Mouse (Mus musculus) liver, embryonic 13.5 days (tissue): ENCODE results near the gene Fam189a1. TPM values are rescaled to one million over a fixed set of nuclear protein-coding genes. Genes with fewer than 3 reads are reported as not detected.

Source experiments
- ATAC-seq: fragments of 200-750 bp; cut with Nextera tagmentation; 2 replicates; pipeline ENCODE4 v1.8.0; 2017; ENCODE audit warnings: low read depth, mild to moderate bottlenecking, moderate number of reproducible peaks, moderate library complexity
- DNase-seq: peaks from one replicate; pipeline ENCODE4 v3.0.0; 2022
- H3K27ac ChIP-seq: fragments of 300-500 bp; sonication (generic); 2 replicates; pipeline ENCODE4 v1.5.1; 2015; ENCODE audit warnings: moderate library complexity, mild to moderate bottlenecking, inconsistent platforms
- H3K27me3 ChIP-seq: fragments of 300-500 bp; sonication (generic); 2 replicates; pipeline ENCODE4 v1.6.1; 2015; ENCODE audit warnings: mild to moderate bottlenecking, inconsistent platforms
- H3K36me3 ChIP-seq: fragments of 300-500 bp; sonication (generic); 2 replicates; pipeline ENCODE4 v1.6.1; 2015; ENCODE audit warnings: mild to moderate bottlenecking, inconsistent platforms
- H3K4me1 ChIP-seq: fragments of 300-500 bp; sonication (generic); replicated peaks from 2 replicates; pipeline ENCODE4 v1.6.1; 2015; ENCODE audit warnings: inconsistent platforms
- H3K4me2 ChIP-seq: fragments of 300-500 bp; sonication (generic); 2 replicates; pipeline ENCODE4 v1.6.1; 2015; ENCODE audit warnings: inconsistent platforms, mild to moderate bottlenecking, moderate library complexity
- H3K4me3 ChIP-seq: fragments of 300-500 bp; sonication (generic); replicated peaks from 2 replicates; pipeline ENCODE4 v1.5.1; 2015; ENCODE audit warnings: mild to moderate bottlenecking, inconsistent platforms
- H3K9ac ChIP-seq: fragments of 300-500 bp; sonication (generic); 2 replicates; pipeline ENCODE4 v1.6.1; 2015; ENCODE audit warnings: mild to moderate bottlenecking, inconsistent platforms
- H3K9me3 ChIP-seq: fragments of 300-500 bp; sonication (generic); replicated peaks from 2 replicates; pipeline ENCODE4 v1.6.1; 2016; ENCODE audit warnings: inconsistent platforms
- WGBS: fragments of 180-500 bp; shearing (Covaris S2); methylation state at CpG from one replicate; pipeline ENCODE4 v1.1.7; 2015; ENCODE audit not compliant: insufficient replicate concordance; 5-methylcytosine and 5-hydroxymethylcytosine counted together
- polyA plus RNA-seq: library from polyadenylated mRNA; unstranded; fragments of >200 nt; fragmentation: Nextera tagmentation; extraction: Ambion mirVana; gene quantifications from 2 replicates; pipeline ENCODE4 v1.2.1, GENCODE M21; 2015

Gene Fam189a1
- polyA plus RNA-seq, 1 experiment from 2014 or later = not detected

GRCm38 (mm10) chr7:65029985-65030384 is 126.4 kb downstream of the Fam189a1 start:
- no peaks in the 10 kb centered on the region for H3K27me3 ChIP-seq
- H3K4me1 ChIP-seq = no peaks in the 10 kb centered on the region
- H3K9me3 ChIP-seq = 0 out of 2 replicates have a peak, but pooled peaks cover 4% of the 10 kb centered on the region
- H3K27ac ChIP-seq = no peak overlapping the region
- DNase-seq = no peak
- no peaks in the 10 kb centered on the region for H3K36me3 ChIP-seq
- no peak overlapping the region for H3K4me3 ChIP-seq
- no peak overlapping the region for H3K9ac ChIP-seq
- H3K4me2 ChIP-seq = no peak overlapping the region
- WGBS = 76% methylated on average over 16 of the region's 16 CpGs
- no peak for ATAC-seq

- Histone ChIP-seq H3K9ac (no peak overlapping the region), H3K4me3 (no peak overlapping the region), H3K36me3 (no peaks in the 10 kb centered on the region), H3K27me3 (no peaks in the 10 kb centered on the region), H3K9me3 (0 out of 2 replicates have a peak, but pooled peaks cover 4% of the 10 kb centered on the region), H3K4me2 (no peak overlapping the region), H3K4me1 (no peaks in the 10 kb centered on the region), H3K27ac (no peak overlapping the region)
- DNase-seq = no peak
- 31% methylated on average over 2 of the region's 2 CpGs for WGBS
- ATAC-seq = no peak
These were observed 135.1 kb downstream of the Fam189a1 start for GRCm38 (mm10) chr7:65021298-65021697.

DNA sequence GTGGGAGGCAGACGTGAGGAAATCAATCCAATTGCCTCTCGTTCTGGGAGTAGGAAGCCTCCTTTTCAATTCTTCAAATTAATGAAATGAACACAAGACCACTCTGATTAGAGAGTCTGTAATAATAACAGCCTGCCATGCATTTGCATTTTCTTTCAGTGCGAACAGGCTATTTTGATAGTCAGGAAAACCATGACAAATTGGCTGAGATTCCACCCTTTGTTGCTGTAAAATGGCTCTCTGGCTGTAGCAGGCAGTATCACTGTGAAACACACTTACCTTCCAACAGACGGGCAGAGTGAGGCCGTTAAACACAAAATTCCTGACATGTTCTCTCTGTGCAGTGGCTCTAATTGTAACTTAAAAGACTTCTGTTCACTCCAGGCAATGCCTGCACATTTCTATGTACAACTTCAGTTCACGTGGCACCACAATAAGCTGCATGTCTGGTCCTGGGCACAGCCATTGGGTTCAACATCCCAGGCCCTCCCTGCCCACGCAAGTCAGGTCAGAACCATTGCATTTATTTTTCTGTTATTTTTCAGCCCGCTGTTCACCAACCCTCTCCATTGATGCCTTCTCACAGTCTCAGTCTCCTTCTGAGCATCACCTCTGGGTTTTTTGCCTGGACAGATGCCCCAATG is 138.2 kb downstream of the Fam189a1 start:
- Histone ChIP-seq H3K9me3 (no peaks in the 10 kb centered on the region), H3K36me3 (no peaks in the 10 kb centered on the region), H3K27ac (no peak overlapping the region), H3K4me1 (no peaks in the 10 kb centered on the region), H3K4me2 (no peak overlapping the region), H3K9ac (no peak overlapping the region), H3K4me3 (no peak overlapping the region), H3K27me3 (no peaks in the 10 kb centered on the region)
- no peak for DNase-seq
- no peak for ATAC-seq
- 59% methylated on average over 8 of the region's 8 CpGs for WGBS

DNA sequence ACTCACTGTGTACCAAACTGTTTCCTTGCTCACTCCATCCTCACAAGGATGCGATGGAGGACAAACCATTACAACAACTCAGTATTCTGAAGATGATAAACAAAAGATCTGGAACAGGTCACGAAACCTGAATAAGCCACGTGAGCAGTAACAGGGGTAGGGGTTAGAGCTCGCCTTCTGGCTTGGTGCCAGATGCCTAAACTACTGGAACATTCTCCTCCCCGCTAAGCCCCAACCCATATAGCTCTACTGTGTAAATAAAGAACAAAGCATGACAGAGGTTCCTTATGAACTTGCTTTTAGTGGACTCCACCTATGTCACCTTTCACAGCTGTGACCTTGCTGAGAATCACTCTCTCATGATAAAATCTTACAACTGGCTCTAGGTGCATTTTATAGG is 139.0 kb downstream of the Fam189a1 start:
- no peak overlapping the region for H3K9ac ChIP-seq
- H3K4me1 ChIP-seq = no peaks in the 10 kb centered on the region
- DNase-seq (no peak), ATAC-seq (no peak)
- H3K4me3 ChIP-seq = no peak overlapping the region
- no peaks in the 10 kb centered on the region for H3K9me3 ChIP-seq
- no peaks in the 10 kb centered on the region for H3K27me3 ChIP-seq
- WGBS = 68% methylated on average over 5 of the region's 5 CpGs
- H3K4me2 ChIP-seq = no peak overlapping the region
- no peaks in the 10 kb centered on the region for H3K36me3 ChIP-seq
- H3K27ac ChIP-seq = no peak overlapping the region

DNA sequence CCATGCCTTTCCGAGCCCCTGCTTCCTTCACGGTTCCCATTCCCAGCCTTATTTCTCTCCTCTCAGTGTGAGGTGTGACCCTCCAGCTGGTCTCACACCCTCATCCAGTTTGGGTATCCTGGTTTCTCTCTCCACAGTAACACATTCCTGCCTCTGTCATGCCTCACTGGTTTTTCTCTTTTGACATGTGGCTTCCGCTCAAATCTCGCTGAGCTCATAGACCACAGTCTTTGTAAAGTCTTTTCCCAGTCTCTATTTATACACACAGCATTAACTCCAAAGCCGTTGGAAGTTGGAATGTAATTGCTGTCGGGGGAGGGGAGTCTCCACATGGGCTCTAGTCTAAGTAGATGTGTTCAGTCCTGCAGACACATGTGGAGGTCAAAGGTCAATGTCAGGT is 145.2 kb downstream of the Fam189a1 start:
- no peaks in the 10 kb centered on the region for H3K9me3 ChIP-seq
- no peak overlapping the region for H3K4me2 ChIP-seq
- H3K9ac ChIP-seq = no peak overlapping the region
- no peak overlapping the region for H3K27ac ChIP-seq
- 42% methylated on average over 6 of the region's 6 CpGs for WGBS
- ATAC-seq (no peak), DNase-seq (no peak)
- no peaks in the 10 kb centered on the region for H3K27me3 ChIP-seq
- H3K4me1 ChIP-seq = no peaks in the 10 kb centered on the region
- no peak overlapping the region for H3K4me3 ChIP-seq
- H3K36me3 ChIP-seq = no peaks in the 10 kb centered on the region

- Histone ChIP-seq H3K4me1 (no peaks in the 10 kb centered on the region), H3K36me3 (no peaks in the 10 kb centered on the region), H3K4me2 (no peak overlapping the region), H3K9ac (no peak overlapping the region), H3K9me3 (no peaks in the 10 kb centered on the region), H3K27me3 (no peaks in the 10 kb centered on the region), H3K4me3 (no peak overlapping the region), H3K27ac (no peak overlapping the region)
- WGBS = 17% methylated on average over 6 of the region's 6 CpGs
- no peak for ATAC-seq
- DNase-seq = no peak
These were observed 146.1 kb downstream of the Fam189a1 start for GRCm38 (mm10) chr7:65010275-65010674.

- Histone ChIP-seq H3K4me2 (no peak overlapping the region), H3K9me3 (no peaks in the 10 kb centered on the region), H3K4me3 (no peak overlapping the region), H3K4me1 (no peaks in the 10 kb centered on the region), H3K27ac (no peak overlapping the region), H3K9ac (no peak overlapping the region), H3K27me3 (no peaks in the 10 kb centered on the region), H3K36me3 (no peaks in the 10 kb centered on the region)
- DNase-seq (no peak), ATAC-seq (no peak)
- 54% methylated on average over 2 of the region's 2 CpGs for WGBS
These were observed 150.6 kb downstream of the Fam189a1 start for GRCm38 (mm10) chr7:65005731-65006130.

GRCm38 (mm10) chr7:64999718-65000214 is 156.6 kb downstream of the Fam189a1 start:
- Histone ChIP-seq H3K9ac (no peak overlapping the region), H3K27ac (no peak overlapping the region), H3K4me2 (no peak overlapping the region), H3K27me3 (no peaks in the 10 kb centered on the region), H3K4me1 (no peaks in the 10 kb centered on the region), H3K9me3 (no peaks in the 10 kb centered on the region), H3K4me3 (no peak overlapping the region), H3K36me3 (no peaks in the 10 kb centered on the region)
- 58% methylated on average over 4 of the region's 4 CpGs for WGBS
- ATAC-seq (no peak), DNase-seq (no peak)

GRCm38 (mm10) chr7:64997743-64998142 is 158.6 kb downstream of the Fam189a1 start:
- Histone ChIP-seq H3K4me3 (no peak overlapping the region), H3K4me2 (no peak overlapping the region), H3K4me1 (no peaks in the 10 kb centered on the region), H3K9me3 (no peaks in the 10 kb centered on the region), H3K27me3 (no peaks in the 10 kb centered on the region), H3K9ac (no peak overlapping the region), H3K36me3 (no peaks in the 10 kb centered on the region), H3K27ac (no peak overlapping the region)
- 76% methylated on average over 5 of the region's 5 CpGs for WGBS
- ATAC-seq = no peak
- no peak for DNase-seq

GRCm38 (mm10) chr7:64995946-64996444 is 160.4 kb downstream of the Fam189a1 start:
- no peaks in the 10 kb centered on the region for H3K9me3 ChIP-seq
- DNase-seq (no peak), ATAC-seq (no peak)
- WGBS = 54% methylated on average over 8 of the region's 8 CpGs
- H3K4me3 ChIP-seq = no peak overlapping the region
- H3K36me3 ChIP-seq = no peaks in the 10 kb centered on the region
- no peak overlapping the region for H3K27ac ChIP-seq
- no peaks in the 10 kb centered on the region for H3K27me3 ChIP-seq
- H3K4me2 ChIP-seq = no peak overlapping the region
- H3K9ac ChIP-seq = no peak overlapping the region
- no peaks in the 10 kb centered on the region for H3K4me1 ChIP-seq

DNA sequence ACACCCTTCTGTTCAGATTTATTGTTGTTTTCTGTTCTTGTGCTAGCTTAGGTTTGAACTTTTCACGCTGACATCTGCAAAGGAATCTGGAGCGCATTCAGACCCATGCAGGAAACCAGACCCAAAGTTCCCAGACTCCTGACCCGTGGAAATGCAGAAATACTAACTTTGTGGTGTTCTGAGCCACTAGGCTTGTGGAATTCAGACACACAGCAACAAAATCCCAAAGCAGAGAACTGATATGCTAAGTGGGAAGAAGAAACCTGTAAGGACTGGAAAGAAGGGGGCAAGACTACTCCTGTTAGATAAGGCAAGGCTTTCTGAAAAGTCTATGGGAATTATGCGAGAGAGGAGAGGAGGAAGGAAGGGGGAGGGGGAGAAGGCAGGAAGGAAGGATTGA is 167.0 kb downstream of the Fam189a1 start:
- Histone ChIP-seq H3K27me3 (no peaks in the 10 kb centered on the region), H3K4me2 (no peak overlapping the region), H3K9ac (no peak overlapping the region), H3K4me1 (no peaks in the 10 kb centered on the region), H3K9me3 (no peaks in the 10 kb centered on the region), H3K27ac (no peak overlapping the region), H3K36me3 (no peaks in the 10 kb centered on the region), H3K4me3 (no peak overlapping the region)
- WGBS = 52% methylated on average over 4 of the region's 4 CpGs
- no peak for DNase-seq
- ATAC-seq = no peak

DNA sequence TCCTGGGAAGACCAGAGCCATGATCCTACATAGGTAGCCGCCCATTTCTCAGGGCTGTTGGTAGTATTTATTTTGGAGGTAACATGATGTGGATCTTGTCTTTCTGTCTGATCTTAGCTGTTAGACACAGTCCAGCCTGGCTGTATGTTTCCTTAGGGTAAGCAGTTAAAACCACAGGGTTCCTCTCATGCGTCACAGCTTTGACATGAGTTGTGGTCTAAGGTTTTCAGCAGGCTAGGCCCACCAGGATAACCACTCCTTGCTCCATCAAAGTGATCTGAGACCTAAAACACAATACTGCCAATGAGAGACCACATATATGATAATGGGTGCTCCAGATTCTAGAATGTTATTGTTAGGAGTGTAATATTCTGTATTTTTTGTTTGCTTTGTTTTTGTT is 168.4 kb downstream of the Fam189a1 start:
- ATAC-seq (no peak), DNase-seq (no peak)
- no peaks in the 10 kb centered on the region for H3K4me1 ChIP-seq
- no peaks in the 10 kb centered on the region for H3K27me3 ChIP-seq
- H3K36me3 ChIP-seq = no peaks in the 10 kb centered on the region
- H3K4me2 ChIP-seq = no peak overlapping the region
- 38% methylated on average over 2 of the region's 2 CpGs for WGBS
- H3K27ac ChIP-seq = no peak overlapping the region
- no peak overlapping the region for H3K9ac ChIP-seq
- no peaks in the 10 kb centered on the region for H3K9me3 ChIP-seq
- H3K4me3 ChIP-seq = no peak overlapping the region
